Mouse (Mus musculus) bone marrow macrophage, adult 2 months (primary cell): ENCODE data around the gene Lmna.

Experiments
- CTCF ChIP-seq: IDR thresholded peaks from 2 replicates; pipeline ENCODE4 v1.5.1; 2012; ENCODE audit warnings: low read depth, mild to moderate bottlenecking, low read length, moderate library complexity
- POLR2A ChIP-seq: IDR thresholded peaks from 2 replicates; pipeline ENCODE4 v1.6.1; 2012; ENCODE audit warnings: mild to moderate bottlenecking, low read depth, low read length, borderline replicate concordance

DNA sequence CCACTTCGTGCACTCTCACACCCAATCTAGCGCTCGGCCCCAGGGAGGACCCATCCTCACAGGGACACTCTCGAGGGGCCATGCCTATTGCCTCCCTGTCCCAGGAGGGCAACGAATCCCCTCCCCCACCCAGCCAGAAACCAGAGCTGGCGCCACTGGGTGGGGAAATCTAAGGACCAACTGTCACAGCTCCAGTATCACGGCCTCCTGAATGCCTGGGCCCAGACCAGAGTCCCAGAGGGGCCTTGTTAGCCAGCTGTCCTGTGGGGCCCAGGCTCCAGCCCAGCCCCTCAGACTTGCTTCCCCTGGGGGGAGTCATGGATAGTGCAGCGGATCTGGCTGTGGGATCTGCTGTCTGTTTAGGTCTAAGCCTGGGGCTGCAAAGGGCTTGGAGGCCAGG is 17.8 kb upstream of the Lmna start:
- TF ChIP-seq CTCF (no peak), POLR2A (no peak)
